Mouse (Mus musculus) activated CD4-positive, CD25-positive, alpha-beta regulatory T cell (primary cell): ENCODE measurements around the gene Zfp14. TPM values are rescaled to one million over a fixed set of nuclear protein-coding genes. Genes with fewer than 3 reads are reported as not detected.

Source experiments
- polyA plus RNA-seq, 2 experiments: library from polyadenylated mRNA; unstranded; fragments of 100-300 nt; shearing (Covaris generic); gene quantifications; one replicate each; pipeline ENCODE4 v1.2.1; 2017

The Zfp14 gene
- polyA plus RNA-seq, result 1 to 10 TPM; 1.6 to 5.0 TPM

DNA sequence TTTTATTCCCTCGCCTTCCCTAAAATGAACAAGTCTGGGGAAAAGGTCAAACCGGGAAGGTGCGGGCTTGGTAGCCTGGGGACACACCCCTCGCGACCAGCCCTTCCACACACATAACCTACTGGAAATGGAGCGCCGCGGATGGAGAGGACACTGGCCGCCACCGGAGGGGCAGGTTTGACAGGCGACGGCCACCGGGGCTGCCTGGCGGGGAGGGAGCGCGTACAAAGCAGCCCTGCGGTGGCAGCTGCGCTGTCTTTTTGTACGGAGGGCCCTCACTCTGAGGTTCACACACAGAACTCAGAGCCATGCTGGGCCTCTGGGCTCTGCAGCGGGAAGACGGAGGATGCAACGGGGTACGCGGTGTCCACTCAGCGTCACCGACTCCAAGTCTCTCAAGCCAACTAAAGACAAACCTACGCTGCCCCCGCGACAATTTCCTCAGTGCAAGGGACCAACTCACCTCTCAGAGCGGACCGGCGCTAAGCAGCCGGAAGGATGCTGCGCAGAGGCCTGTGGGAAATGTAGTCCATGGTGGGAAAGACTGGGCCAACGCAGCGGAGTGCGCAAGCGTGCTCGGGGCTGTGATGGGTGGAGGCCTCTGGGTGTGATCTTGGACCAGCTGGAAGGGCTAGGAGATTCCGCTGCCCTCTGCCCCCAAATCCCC is at the start of gene Zfp14:
Gene Zfp14 (minus strand): TSS at position 499 of the 667 bp plus-strand sequence.

GRCm38 (mm10) chr7:30094646-30095429 is 43.7 kb upstream of the Zfp14 start, which contains the start of gene Zfp260:
Zfp260 (plus strand) TSS chr7:30094777.

GRCm38 (mm10) chr7:30090092-30090969 is 39.2 kb upstream of the Zfp14 start, which contains the start of the genes Gm26920 and Zfp566:
Gm26920 (minus strand) TSS chr7:30090410.
Zfp566 (minus strand) TSS chr7:30090527.

DNA sequence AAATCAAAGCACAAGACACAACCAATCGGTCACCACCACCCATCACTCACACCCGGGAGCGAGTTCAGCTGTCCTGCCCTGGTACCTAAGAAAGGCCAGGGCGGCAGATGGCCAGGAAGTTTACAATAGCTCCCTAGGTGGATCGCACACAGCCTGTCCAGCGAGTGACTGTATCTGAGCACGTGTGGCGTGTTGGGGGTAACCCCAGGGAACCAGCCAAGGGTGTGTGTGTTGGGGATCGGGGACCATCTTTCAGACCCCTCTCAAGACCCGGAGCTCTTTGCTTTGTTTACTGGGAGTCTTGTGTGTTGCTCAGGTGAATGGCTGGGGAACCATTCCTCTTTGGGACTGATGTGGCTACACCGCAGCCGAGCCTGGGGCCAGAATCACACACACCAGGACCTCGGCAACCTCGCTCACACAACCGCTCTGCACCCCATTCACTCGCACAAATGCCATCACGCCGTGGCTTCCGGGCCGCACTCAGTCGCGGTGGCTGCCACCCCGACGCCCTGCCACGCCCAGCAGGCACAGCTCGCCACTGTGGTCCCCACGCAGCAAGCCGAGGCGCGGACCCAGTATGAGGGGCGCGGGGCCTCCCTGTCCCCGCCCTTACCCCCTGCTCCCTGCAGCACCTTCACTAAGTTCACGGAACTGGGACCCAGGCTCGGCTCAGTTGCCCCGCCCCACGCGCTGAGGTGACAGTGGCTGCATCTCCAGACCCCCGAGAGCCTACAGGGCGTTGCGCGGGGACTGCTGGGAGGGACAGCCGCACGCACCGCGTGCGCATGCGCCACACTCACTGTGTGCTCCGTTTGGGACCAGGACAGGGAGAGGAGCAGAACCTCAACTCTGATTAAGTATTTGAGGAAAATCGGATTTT is 21.2 kb upstream of the Zfp14 start, which contains the start of gene Zfp82:
Gene Zfp82 (minus strand): TSS at position 755 of the 883 bp plus-strand sequence.

Other genes starting within 250 kb of the Zfp14 start
- gene Zfp790, start 235.3 kb downstream of the Zfp14 start, polyA plus RNA-seq, result 10 to 100 TPM; 16.6 to 17.6 TPM
- gene Zfp940, start 197.7 kb downstream of the Zfp14 start, polyA plus RNA-seq, result 1 to 10 TPM; 4.4 to 7.5 TPM
- gene Zfp420, start 191.4 kb downstream of the Zfp14 start, polyA plus RNA-seq, result 1 to 10 TPM; 5.2 to 5.4 TPM
- 1 to 10 TPM; 3.2 to 4.5 TPM for gene Zfp27, start 144.8 kb downstream of the Zfp14 start, polyA plus RNA-seq
- 1 to 10 TPM in 1 of 2 experiments, under 1 TPM in 1; 0.84 to 1.0 TPM for gene Zfp383, start 143.2 kb downstream of the Zfp14 start, polyA plus RNA-seq
- 10 to 100 TPM in 1 of 2 experiments, 1 to 10 TPM in 1; 3.8 to 12.7 TPM for gene Zfp74, start 97.3 kb downstream of the Zfp14 start, polyA plus RNA-seq
- 1 to 10 TPM; 6.8 to 9.1 TPM for gene Zfp568, start 67.4 kb downstream of the Zfp14 start, polyA plus RNA-seq
- gene Zfp82, start 21.5 kb upstream of the Zfp14 start, polyA plus RNA-seq, result 1 to 10 TPM; 4.3 to 8.9 TPM
- 1 to 10 TPM in 1 of 2 experiments, not detected in 1; 4.2 TPM for gene Gm26920, start 39.0 kb upstream of the Zfp14 start, polyA plus RNA-seq
- gene Zfp566, start 39.1 kb upstream of the Zfp14 start, polyA plus RNA-seq, result 10 to 100 TPM in 1 of 2 experiments, 1 to 10 TPM in 1; 7.9 to 11.2 TPM
- gene Zfp260, start 43.4 kb upstream of the Zfp14 start, polyA plus RNA-seq, result 10 to 100 TPM; 62.3 to 66.4 TPM
- gene Zfp382, start 70.6 kb upstream of the Zfp14 start, polyA plus RNA-seq, result 1 to 10 TPM; 5.0 to 7.0 TPM
- gene Zfp146, start 118.4 kb upstream of the Zfp14 start, polyA plus RNA-seq, result 10 to 100 TPM; 21.8 to 37.9 TPM
- gene Cox7a1, start 132.8 kb upstream of the Zfp14 start, polyA plus RNA-seq, result under 1 TPM; 0.64 to 0.74 TPM
- gene Capns1, start 147.4 kb upstream of the Zfp14 start, polyA plus RNA-seq, result 10 to 100 TPM; 96.1 to 96.6 TPM
- gene Polr2i, start 180.6 kb upstream of the Zfp14 start, polyA plus RNA-seq, result 10 to 100 TPM; 47.8 to 64.2 TPM
- 100 to 1,000 TPM; 109 to 132 TPM for gene Tbcb, start 180.9 kb upstream of the Zfp14 start, polyA plus RNA-seq
- gene Ovol3, start 184.3 kb upstream of the Zfp14 start, polyA plus RNA-seq, result not detected
- under 1 TPM; 0.12 to 0.41 TPM for gene Thap8, start 228.7 kb upstream of the Zfp14 start, polyA plus RNA-seq
- 1 to 10 TPM; 4.8 to 6.9 TPM for gene Wdr62, start 229.0 kb upstream of the Zfp14 start, polyA plus RNA-seq
- gene Clip3, start 240.3 kb upstream of the Zfp14 start, polyA plus RNA-seq, result 1 to 10 TPM; 1.6 to 3.1 TPM